Mouse (Mus musculus): ENCODE measurements around the gene Cts3.
"Not testable (repeated sequence)": the region's sequence is repeated elsewhere in the genome, so short reads cannot be mapped to it uniquely, and the experiment has no call there.

The Cts3 gene

GRCm38 (mm10) chr13:61570027-61570426 lies at the start of gene Cts3:
Gene Cts3, minus strand, starts transcription at chr13:61570127.
- no peak for DNase-seq

DNA sequence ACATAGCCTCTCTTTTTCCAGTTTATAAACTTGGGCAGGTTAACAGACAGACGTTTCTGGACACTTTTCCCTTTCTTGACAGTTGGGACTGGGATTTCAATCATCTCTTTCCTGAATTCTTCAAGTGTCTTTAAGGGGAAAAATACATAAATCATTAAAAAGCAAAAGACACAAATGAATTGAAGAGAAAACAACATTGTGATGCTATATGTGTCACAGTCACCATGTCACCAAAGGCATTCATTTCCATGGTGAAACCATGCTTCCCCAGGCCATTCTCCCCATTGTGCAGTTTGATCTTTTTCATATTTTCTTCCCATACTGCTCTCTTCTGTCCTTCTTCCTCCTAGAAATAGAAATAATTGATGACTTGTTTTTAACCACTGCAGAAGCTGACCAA lies 1.9 kb downstream of the Cts3 start, which contains the start of gene Gm49352:
TSS of gene Gm49352 (minus strand) at position 101 of the 400 bp plus-strand sequence.
- DNase-seq: not testable (repeated sequence)

- DNase-seq: peak; percentile 18
Observed at GRCm38 (mm10) chr13:61541631-61542030, 28.3 kb downstream of the Cts3 start, which contains the start of gene Ctsm. Gene Ctsm, minus strand, starts transcription at chr13:61541839.

Data from kidney, adult 18-20 months (tissue).